Mouse (Mus musculus) midbrain, embryonic 11.5 days (tissue): ENCODE results near the gene Zfp82. TPM values are rescaled to one million over a fixed set of nuclear protein-coding genes. Genes with fewer than 3 reads are reported as not detected.

Source experiments
- ATAC-seq: fragments of 200-750 bp; cut with Nextera tagmentation; 2 replicates; pipeline ENCODE4 v1.8.0; 2017; ENCODE audit warnings: moderate TSS enrichment, moderate library complexity; ENCODE audit not compliant: low FRiP score
- DNase-seq: peaks from one replicate; pipeline ENCODE4 v3.0.0; 2015; ENCODE audit warnings: low spot score; ENCODE audit errors: missing footprints
- H3K27ac ChIP-seq: fragments of 300-500 bp; sonication (generic); 2 replicates; pipeline ENCODE4 v1.5.1; 2014; ENCODE audit warnings: low read depth, low read length
- H3K27me3 ChIP-seq: fragments of 300-500 bp; sonication (generic); 2 replicates; pipeline ENCODE4 v1.6.1; 2014; ENCODE audit warnings: mild to moderate bottlenecking, low read length, moderate library complexity, mixed read lengths; ENCODE audit not compliant: control insufficient read depth, insufficient read depth
- H3K36me3 ChIP-seq: fragments of 300-500 bp; sonication (generic); 2 replicates; pipeline ENCODE4 v1.6.1; 2014; ENCODE audit warnings: mild to moderate bottlenecking, low read length, moderate library complexity, mixed read lengths; ENCODE audit not compliant: control insufficient read depth, insufficient read depth
- H3K4me1 ChIP-seq: fragments of 300-500 bp; sonication (generic); 2 replicates; pipeline ENCODE4 v1.6.1; 2014; ENCODE audit warnings: low read length; ENCODE audit not compliant: control insufficient read depth, insufficient read depth
- H3K4me2 ChIP-seq: fragments of 300-500 bp; sonication (generic); 2 replicates; pipeline ENCODE4 v1.6.1; 2014; ENCODE audit warnings: mild to moderate bottlenecking, moderate library complexity
- H3K4me3 ChIP-seq: fragments of 300-500 bp; sonication (generic); 2 replicates; pipeline ENCODE4 v1.5.1; 2014; ENCODE audit warnings: low read depth, low read length
- H3K9ac ChIP-seq: fragments of 300-500 bp; sonication (generic); 2 replicates; pipeline ENCODE4 v1.6.1; 2014; ENCODE audit warnings: low read length
- H3K9me3 ChIP-seq: fragments of 300-500 bp; sonication (generic); 2 replicates; pipeline ENCODE4 v1.6.1; 2016; ENCODE audit warnings: low read length; ENCODE audit not compliant: control insufficient read depth
- WGBS: fragments of 180-500 bp; shearing (Covaris S2); extraction: QIAGEN DNeasy Blood & Tissue Kit; methylation state at CpG from one replicate; pipeline ENCODE4 v1.1.7; 2014; 5-methylcytosine and 5-hydroxymethylcytosine counted together
- microRNA-seq: library from miRNA; unstranded; fragments of <30 nt; microRNA quantifications from one replicate; pipeline ENCODE4, GENCODE M21; 2017
- polyA plus RNA-seq: library from polyadenylated mRNA; unstranded; fragments of >200 nt; fragmentation: Nextera tagmentation; extraction: Ambion mirVana; gene quantifications from 2 replicates; pipeline ENCODE4 v1.2.1, GENCODE M21; 2014

Gene Zfp82
- polyA plus RNA-seq, 1 experiment from 2014 or later, result 8.8 TPM

GRCm38 (mm10) chr7:30008020-30008690, 64.5 kb downstream of the Zfp82 start:
- no peak for DNase-seq

GRCm38 (mm10) chr7:30007601-30008000, 65.1 kb downstream of the Zfp82 start:
- Histone ChIP-seq H3K9me3 (no peaks in the 10 kb centered on the region), H3K4me2 (no peak overlapping the region), H3K27ac (no peak overlapping the region), H3K9ac (no peak overlapping the region), H3K36me3 (no peaks in the 10 kb centered on the region), H3K4me1 (no peaks in the 10 kb centered on the region), H3K4me3 (no peak overlapping the region), H3K27me3 (no peaks in the 10 kb centered on the region)
- no peak for ATAC-seq
- DNase-seq, result no peak
- WGBS, result 92% methylated on average over 1 of the region's 1 CpGs

More at GRCm38 (mm10) chr7:30008020-30008690, 64.5 kb downstream of the Zfp82 start:
- H3K9me3 ChIP-seq, result no peaks in the 10 kb centered on the region
- no peaks in the 10 kb centered on the region for H3K36me3 ChIP-seq
- H3K27ac ChIP-seq, result no peak overlapping the region
- no peaks in the 10 kb centered on the region for H3K27me3 ChIP-seq
- H3K4me1 ChIP-seq, result no peaks in the 10 kb centered on the region
- no peak for ATAC-seq
- H3K9ac ChIP-seq, result no peak overlapping the region
- H3K4me2 ChIP-seq, result no peak overlapping the region
- WGBS, result 89% methylated on average over 6 of the region's 6 CpGs
- no peak overlapping the region for H3K4me3 ChIP-seq

Small RNA genes within 50 kb of the gene (microRNA-seq; reads per million reads assigned to microRNA genes)
- gene Gm23368, result not detected

Other genes with a start within 250 kb of the Zfp82 start
- 12.5 and 12.6 TPM in 2 replicates for gene Zfp940, start 219.2 kb downstream of the Zfp82 start, polyA plus RNA-seq
- gene Zfp420, start 212.9 kb downstream of the Zfp82 start, polyA plus RNA-seq, result 10.3 and 12.1 TPM in 2 replicates
- gene Zfp27, start 166.3 kb downstream of the Zfp82 start, polyA plus RNA-seq, result 14.7 and 15.3 TPM in 2 replicates
- gene Zfp383, start 164.7 kb downstream of the Zfp82 start, polyA plus RNA-seq, result 8.6 and 10.8 TPM in 2 replicates
- gene Zfp74, start 118.8 kb downstream of the Zfp82 start, polyA plus RNA-seq, result 10.6 and 12.6 TPM in 2 replicates
- gene Zfp568, start 88.9 kb downstream of the Zfp82 start, polyA plus RNA-seq, result 11.7 and 13.0 TPM in 2 replicates
- 6.1 and 6.2 TPM in 2 replicates for gene Zfp14, start 21.5 kb downstream of the Zfp82 start, polyA plus RNA-seq
- 1.2 and 2.4 TPM in 2 replicates for gene Gm26920, start 17.5 kb upstream of the Zfp82 start, polyA plus RNA-seq
- gene Zfp566, start 17.6 kb upstream of the Zfp82 start, polyA plus RNA-seq, result 14.8 and 15.7 TPM in 2 replicates
- gene Zfp260, start 21.9 kb upstream of the Zfp82 start, polyA plus RNA-seq, result 138 and 139 TPM in 2 replicates
- gene Zfp382, start 49.0 kb upstream of the Zfp82 start, polyA plus RNA-seq, result 4.4 and 5.8 TPM in 2 replicates
- gene Zfp146, start 96.8 kb upstream of the Zfp82 start, polyA plus RNA-seq, result 16.6 and 18.1 TPM in 2 replicates
- gene Cox7a1, start 111.2 kb upstream of the Zfp82 start, polyA plus RNA-seq, result 3.5 and 4.1 TPM in 2 replicates
- 39.0 and 43.9 TPM in 2 replicates for gene Capns1, start 125.9 kb upstream of the Zfp82 start, polyA plus RNA-seq
- gene Polr2i, start 159.0 kb upstream of the Zfp82 start, polyA plus RNA-seq, result 149 and 163 TPM in 2 replicates
- 255 and 260 TPM in 2 replicates for gene Tbcb, start 159.4 kb upstream of the Zfp82 start, polyA plus RNA-seq
- not detected in 2 replicates for gene Ovol3, start 162.8 kb upstream of the Zfp82 start, polyA plus RNA-seq
- gene Thap8, start 207.2 kb upstream of the Zfp82 start, polyA plus RNA-seq, result 0.19 and 0.28 TPM in 2 replicates
- 11.3 and 11.5 TPM in 2 replicates for gene Wdr62, start 207.5 kb upstream of the Zfp82 start, polyA plus RNA-seq
- 66.6 and 92.0 TPM in 2 replicates for gene Clip3, start 218.8 kb upstream of the Zfp82 start, polyA plus RNA-seq
- 84.3 and 86.0 TPM in 2 replicates for gene Alkbh6, start 235.8 kb upstream of the Zfp82 start, polyA plus RNA-seq
- gene Syne4, start 241.9 kb upstream of the Zfp82 start, polyA plus RNA-seq, result 8.2 and 8.4 TPM in 2 replicates
- gene E130208F15Rik, start 248.8 kb upstream of the Zfp82 start, polyA plus RNA-seq, result 0.52 TPM in 1 of 2 replicates, not detected in the other